Mouse (Mus musculus): ENCODE measurements around the gene Drg1.
A peak's percentile ranks its signal among the peaks of the same experiment; 100 is the strongest.

Drg1 gene

GRCm38 (mm10) chr11:3289803-3290639 is 23.8 kb upstream of the Drg1 start:
- peak; percentile 84 for DNase-seq

GRCm38 (mm10) chr11:3289302-3289802 is 23.1 kb upstream of the Drg1 start:
- DNase-seq, result peak; percentile 72

DNA sequence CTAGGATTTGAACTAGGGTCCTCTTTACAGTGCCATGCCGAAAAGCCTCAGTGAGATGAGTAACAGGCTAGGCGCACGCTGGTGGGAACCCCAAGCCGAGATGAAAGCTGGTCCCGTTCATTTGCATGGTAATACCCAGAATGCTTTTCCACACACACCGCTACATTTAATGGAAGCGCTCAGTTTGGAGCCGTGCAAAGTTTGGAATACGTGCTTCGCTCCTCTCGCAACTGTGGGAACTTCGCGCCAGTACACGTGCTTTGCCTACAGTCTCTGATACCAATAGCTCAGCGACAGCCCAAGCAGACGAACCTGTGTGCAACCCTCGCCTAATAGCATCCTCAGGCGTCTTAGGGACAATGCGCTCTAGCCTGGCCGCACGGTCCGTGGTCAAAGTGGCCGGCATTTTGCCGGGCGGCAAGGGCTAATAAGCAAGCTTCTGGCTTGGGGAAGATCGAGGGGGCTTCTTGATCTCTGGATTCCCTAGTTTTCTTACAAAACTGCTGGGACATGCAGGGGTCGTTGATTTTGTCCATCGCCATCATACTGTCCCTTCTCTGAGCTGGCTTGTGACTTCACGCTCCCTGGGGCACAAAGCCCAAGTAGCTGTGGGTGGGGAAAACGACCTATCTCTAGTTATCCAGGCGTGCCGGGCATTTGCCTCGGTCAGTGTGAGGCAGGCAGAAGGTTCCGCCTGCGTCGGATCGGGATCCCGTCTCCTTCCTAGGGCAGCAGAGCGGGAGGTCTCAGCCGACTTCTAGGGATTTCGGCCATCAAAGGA is 22.5 kb upstream of the Drg1 start, which contains the start of gene Patz1:
Gene Patz1 (plus strand): TSS at position 354 of the 781 bp plus-strand sequence.
- peak; percentile 39 for DNase-seq

GRCm38 (mm10) chr11:3287921-3288320 is 21.7 kb upstream of the Drg1 start:
- DNase-seq, result no peak

DNA sequence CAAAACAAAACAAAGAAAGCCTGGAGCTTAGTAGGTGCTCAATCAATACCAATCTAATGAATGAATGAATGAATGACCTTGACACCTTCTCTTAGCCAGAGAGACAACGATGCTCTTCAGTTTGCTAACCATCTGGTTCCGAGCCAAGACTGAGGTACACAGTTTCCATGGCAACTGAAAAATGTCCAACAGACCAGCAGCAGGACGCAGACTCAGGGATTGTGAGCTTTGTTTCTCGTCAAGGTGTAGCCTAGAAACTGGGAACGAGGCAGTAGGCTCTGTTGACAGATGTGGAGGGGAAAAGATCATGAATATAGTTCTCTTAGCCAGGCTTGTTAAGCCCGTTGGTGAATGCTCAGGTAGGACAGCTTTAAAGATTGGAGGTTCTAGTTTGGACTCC is 20.9 kb upstream of the Drg1 start:
- no peak for DNase-seq

- no peak for DNase-seq
Observed at GRCm38 (mm10) chr11:3285940-3286339, 19.7 kb upstream of the Drg1 start.

- DNase-seq, result no peak
Observed at GRCm38 (mm10) chr11:3283645-3284044, 17.4 kb upstream of the Drg1 start.

- DNase-seq, result no peak
Observed at GRCm38 (mm10) chr11:3282887-3283286, 16.7 kb upstream of the Drg1 start.

DNA sequence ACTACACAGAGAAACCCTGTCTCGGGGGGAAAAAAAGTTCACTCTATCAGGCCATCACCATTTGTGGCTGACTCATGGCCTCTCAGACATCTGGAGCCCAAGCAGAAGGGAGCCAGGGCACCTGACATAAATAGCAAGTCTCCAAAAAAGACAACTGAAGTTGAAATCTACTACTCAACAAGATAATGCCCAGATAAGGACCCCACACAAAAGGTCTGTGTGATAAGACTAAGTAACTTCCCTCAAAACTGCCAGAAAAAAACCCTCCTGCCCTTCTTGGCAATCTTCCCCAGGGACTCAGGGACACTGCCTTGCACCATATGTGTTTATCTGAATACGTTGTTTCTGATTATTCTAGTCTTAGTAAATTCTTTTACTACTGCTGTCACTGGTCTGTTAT is 13.5 kb upstream of the Drg1 start:
- DNase-seq, result no peak

- no peak for DNase-seq
Observed at GRCm38 (mm10) chr11:3278351-3278750, 12.1 kb upstream of the Drg1 start.

- DNase-seq, result no peak
Observed at GRCm38 (mm10) chr11:3269241-3269640, 3.0 kb upstream of the Drg1 start.

GRCm38 (mm10) chr11:3267133-3267532 is 918 bp upstream of the Drg1 start:
- DNase-seq, result no peak

- no peak for DNase-seq
Observed at GRCm38 (mm10) chr11:3265291-3266078, 730 bp downstream of the Drg1 start.

- DNase-seq, result no peak
Observed at GRCm38 (mm10) chr11:3259537-3259936, 6.7 kb downstream of the Drg1 start.

GRCm38 (mm10) chr11:3247387-3247786 is 18.8 kb downstream of the Drg1 start:
- DNase-seq, result no peak

GRCm38 (mm10) chr11:3243771-3244170 is 22.4 kb downstream of the Drg1 start:
- DNase-seq, result no peak

DNA sequence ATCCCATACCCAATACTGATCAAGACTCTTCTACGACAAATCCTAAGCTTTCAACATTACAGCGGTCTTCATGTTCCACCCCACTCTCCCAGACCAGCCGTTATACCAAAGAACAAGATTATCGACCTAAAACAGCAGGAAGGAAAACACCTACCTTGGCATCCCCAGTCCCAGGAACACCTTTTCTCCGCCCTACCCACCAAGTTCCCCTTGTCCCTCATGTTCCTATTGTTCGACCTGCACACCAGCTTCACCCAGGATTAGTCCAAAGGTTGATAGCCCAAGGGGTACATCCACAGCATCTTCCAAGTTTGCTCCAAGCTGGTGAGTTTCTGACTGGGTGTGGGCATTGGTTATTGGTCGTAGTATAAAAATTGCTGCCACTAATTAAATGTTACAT is 23.8 kb downstream of the Drg1 start:
- no peak for DNase-seq

GRCm38 (mm10) chr11:3235277-3235676 is 30.9 kb downstream of the Drg1 start:
- DNase-seq, result no peak

- DNase-seq, result no peak
Observed at GRCm38 (mm10) chr11:3233704-3234103, 32.5 kb downstream of the Drg1 start.

DNA sequence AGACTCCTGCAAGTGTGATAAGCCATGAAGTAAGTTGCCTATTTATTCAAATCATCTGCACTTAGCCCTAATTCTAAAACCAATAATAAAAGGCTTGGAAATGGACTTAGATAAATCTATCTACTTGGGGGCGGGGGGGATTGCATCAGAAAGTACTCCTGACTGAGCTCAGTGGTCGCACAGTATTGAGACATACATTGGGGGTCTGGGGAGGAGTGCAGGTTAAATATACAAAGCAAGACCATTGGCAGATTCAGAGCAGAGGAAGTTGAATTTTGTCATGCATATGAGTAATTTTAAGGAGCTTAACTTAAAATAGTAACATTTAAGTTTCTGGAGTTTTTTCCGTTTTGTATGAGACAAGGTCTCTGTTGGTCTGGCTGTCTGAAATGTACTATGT is 34.0 kb downstream of the Drg1 start:
- DNase-seq, result no peak

GRCm38 (mm10) chr11:3227113-3227512 is 39.1 kb downstream of the Drg1 start:
- no peak for DNase-seq

GRCm38 (mm10) chr11:3223105-3223504 is 43.1 kb downstream of the Drg1 start:
- no peak for DNase-seq

DNA sequence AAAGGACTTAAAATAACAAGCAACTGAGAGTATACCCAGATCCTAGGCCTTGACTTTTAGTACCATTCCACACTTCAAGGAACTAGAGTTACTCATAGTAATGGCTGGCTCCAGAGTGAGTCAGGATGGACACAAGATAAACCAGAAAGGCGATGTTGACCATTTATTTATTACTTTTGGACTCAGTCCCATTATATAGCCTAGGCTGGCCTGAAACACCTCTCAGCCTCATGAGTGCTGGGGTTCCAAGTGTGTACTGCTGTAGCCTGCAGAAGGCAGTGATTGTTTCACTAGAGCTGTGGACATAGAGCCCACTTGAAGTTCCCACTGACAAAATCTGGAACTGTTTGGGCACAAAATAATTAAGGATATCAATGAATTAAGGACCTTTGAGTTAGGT is 53.7 kb downstream of the Drg1 start:
- DNase-seq, result no peak
